Mouse (Mus musculus): ENCODE results near the gene Stk26. TPM values are rescaled to one million over a fixed set of nuclear protein-coding genes. Genes with fewer than 3 reads are reported as not detected.

Stk26 gene
- polyA plus RNA-seq, 1 experiment from 2014 or later, result 0.90 TPM

DNA sequence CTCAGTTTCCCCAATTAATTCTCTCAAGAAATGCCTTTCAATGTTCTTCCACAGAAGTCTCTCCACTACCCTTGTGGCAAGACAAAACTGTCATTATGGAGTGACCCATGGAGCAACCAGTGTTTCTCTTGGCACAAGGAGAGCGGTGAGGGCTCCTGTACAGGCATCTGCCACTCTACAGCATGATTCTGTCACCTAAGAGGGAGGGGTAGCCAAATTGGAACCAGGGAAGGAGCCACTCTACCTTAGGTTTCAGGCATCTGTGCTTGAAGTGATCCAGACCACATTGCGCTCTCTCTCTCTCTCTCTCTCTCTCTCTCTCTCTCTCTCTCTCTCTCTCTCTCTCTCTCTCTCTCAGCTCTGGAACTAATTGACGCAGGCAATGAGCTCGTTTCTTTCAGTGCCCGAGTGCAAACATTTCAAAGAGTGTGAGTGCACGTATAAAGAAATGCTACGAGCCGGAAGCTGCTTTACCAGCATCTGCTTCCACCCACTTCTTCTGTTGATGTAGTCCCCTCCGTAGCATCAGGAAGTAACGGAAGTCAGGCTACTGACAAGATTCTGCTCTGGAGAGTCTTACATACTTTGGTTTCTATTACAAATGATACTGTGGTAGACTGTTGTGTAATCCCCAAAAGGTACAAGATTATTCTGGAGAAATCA lies 4.7 kb upstream of the Stk26 start:
- Histone ChIP-seq H3K27ac (ENCODE audit: low read length) (no peak overlapping the region), H3K9me3 (replicated peaks; ENCODE audit: control insufficient read depth, low read length, poor library complexity, severe bottlenecking) (no peaks in the 10 kb centered on the region), H3K9ac (ENCODE audit: low read depth, low read length) (no peak overlapping the region), H3K4me1 (ENCODE audit: control insufficient read depth, insufficient read depth, low read length) (no peaks in the 10 kb centered on the region), H3K36me3 (ENCODE audit: control insufficient read depth, insufficient read depth, low read length) (no peaks in the 10 kb centered on the region), H3K27me3 (ENCODE audit: control insufficient read depth, insufficient read depth, low read depth, low read length) (no peaks in the 10 kb centered on the region; the same call in 1 of the 2 replicates), H3K4me3 (ENCODE audit: low read depth, low read length) (no peak overlapping the region), H3K4me2 (ENCODE audit: low read length) (no peak overlapping the region)
- ATAC-seq, result no peak
- WGBS, result 68% methylated on average over 10 of the region's 10 CpGs

DNA sequence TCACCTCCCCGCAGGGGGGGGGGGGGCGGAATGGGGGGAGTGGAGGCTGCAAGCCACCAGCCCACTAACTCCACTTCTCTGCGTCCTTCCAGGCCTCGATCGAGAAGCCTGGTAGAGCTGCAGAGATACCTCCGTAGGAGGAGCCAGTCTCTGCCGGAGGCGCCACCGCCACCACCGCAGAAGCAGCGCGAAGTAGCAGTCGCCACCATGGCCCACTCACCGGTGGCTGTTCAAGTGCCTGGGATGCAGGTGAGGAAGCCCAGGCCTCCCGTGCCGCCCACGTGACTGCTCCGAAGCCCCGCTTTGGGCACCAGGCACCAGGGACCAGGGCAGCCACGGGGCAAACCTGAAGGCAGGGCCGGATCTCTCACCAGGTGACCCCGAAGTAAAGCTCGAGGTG lies 740 bp downstream of the Stk26 start:
- 13% methylated on average over 22 of the region's 23 CpGs for whole genome bisulfite sequencing
- Histone ChIP-seq H3K9ac (ENCODE audit: low read depth, low read length) (peak overlapping the region; percentile 48; the same call in 1 of the 2 replicates), H3K36me3 (ENCODE audit: control insufficient read depth, insufficient read depth, low read length) (no peaks in the 10 kb centered on the region), H3K27me3 (ENCODE audit: control insufficient read depth, insufficient read depth, low read depth, low read length) (no peaks in the 10 kb centered on the region; the same call in 1 of the 2 replicates), H3K9me3 (replicated peaks; ENCODE audit: control insufficient read depth, low read length, poor library complexity, severe bottlenecking) (no peaks in the 10 kb centered on the region), H3K4me3 (ENCODE audit: low read depth, low read length) (peak overlapping the region; percentile 51), H3K27ac (ENCODE audit: low read length) (no peak overlapping the region), H3K4me1 (ENCODE audit: control insufficient read depth, insufficient read depth, low read length) (no peaks in the 10 kb centered on the region), H3K4me2 (ENCODE audit: low read length) (peak overlapping the region; percentile 89)
- peak; percentile 78 for ATAC-seq

GRCm38 (mm10) chrX:50842046-50842445 lies 1.2 kb downstream of the Stk26 start:
- WGBS, result 45% methylated on average over 8 of the region's 9 CpGs
- no peaks in the 10 kb centered on the region; the same call in 1 of the 2 replicates for H3K27me3 ChIP-seq (ENCODE audit: control insufficient read depth, insufficient read depth, low read depth, low read length)
- ATAC-seq, result peak; percentile 45; the same call in 1 of the 2 replicates
- H3K4me3 ChIP-seq (ENCODE audit: low read depth, low read length), result peak overlapping the region; percentile 51
- no peaks in the 10 kb centered on the region for H3K36me3 ChIP-seq (ENCODE audit: control insufficient read depth, insufficient read depth, low read length)
- H3K4me2 ChIP-seq (ENCODE audit: low read length), result peak overlapping the region; percentile 89
- H3K4me1 ChIP-seq (ENCODE audit: control insufficient read depth, insufficient read depth, low read length), result no peaks in the 10 kb centered on the region
- no peak overlapping the region for H3K27ac ChIP-seq (ENCODE audit: low read length)
- H3K9ac ChIP-seq (ENCODE audit: low read depth, low read length), result no peak overlapping the region
- no peaks in the 10 kb centered on the region for H3K9me3 ChIP-seq (replicated peaks; ENCODE audit: control insufficient read depth, low read length, poor library complexity, severe bottlenecking)

GRCm38 (mm10) chrX:50850428-50851184 lies 9.8 kb downstream of the Stk26 start:
- WGBS, result 85% methylated on average over 6 of the region's 6 CpGs
- Histone ChIP-seq H3K4me1 (ENCODE audit: control insufficient read depth, insufficient read depth, low read length) (no peaks in the 10 kb centered on the region), H3K36me3 (ENCODE audit: control insufficient read depth, insufficient read depth, low read length) (no peaks in the 10 kb centered on the region), H3K9me3 (replicated peaks; ENCODE audit: control insufficient read depth, low read length, poor library complexity, severe bottlenecking) (no peaks in the 10 kb centered on the region), H3K27me3 (ENCODE audit: control insufficient read depth, insufficient read depth, low read depth, low read length) (no peaks in the 10 kb centered on the region), H3K27ac (ENCODE audit: low read length) (no peak overlapping the region), H3K4me2 (ENCODE audit: low read length) (no peak overlapping the region), H3K4me3 (ENCODE audit: low read depth, low read length) (no peak overlapping the region), H3K9ac (ENCODE audit: low read depth, low read length) (no peak overlapping the region)
- ATAC-seq, result no peak

GRCm38 (mm10) chrX:50863771-50864170 lies 22.9 kb downstream of the Stk26 start:
- ATAC-seq, result no peak
- no peak overlapping the region for H3K4me2 ChIP-seq (ENCODE audit: low read length)
- H3K9me3 ChIP-seq (replicated peaks; ENCODE audit: control insufficient read depth, low read length, poor library complexity, severe bottlenecking), result no peaks in the 10 kb centered on the region
- H3K36me3 ChIP-seq (ENCODE audit: control insufficient read depth, insufficient read depth, low read length), result no peaks in the 10 kb centered on the region
- H3K4me3 ChIP-seq (ENCODE audit: low read depth, low read length), result no peak overlapping the region
- no peak overlapping the region for H3K27ac ChIP-seq (ENCODE audit: low read length)
- 83% methylated on average over 2 of the region's 2 CpGs for WGBS
- no peak overlapping the region for H3K9ac ChIP-seq (ENCODE audit: low read depth, low read length)
- no peaks in the 10 kb centered on the region for H3K4me1 ChIP-seq (ENCODE audit: control insufficient read depth, insufficient read depth, low read length)
- H3K27me3 ChIP-seq (ENCODE audit: control insufficient read depth, insufficient read depth, low read depth, low read length), result no peaks in the 10 kb centered on the region

DNA sequence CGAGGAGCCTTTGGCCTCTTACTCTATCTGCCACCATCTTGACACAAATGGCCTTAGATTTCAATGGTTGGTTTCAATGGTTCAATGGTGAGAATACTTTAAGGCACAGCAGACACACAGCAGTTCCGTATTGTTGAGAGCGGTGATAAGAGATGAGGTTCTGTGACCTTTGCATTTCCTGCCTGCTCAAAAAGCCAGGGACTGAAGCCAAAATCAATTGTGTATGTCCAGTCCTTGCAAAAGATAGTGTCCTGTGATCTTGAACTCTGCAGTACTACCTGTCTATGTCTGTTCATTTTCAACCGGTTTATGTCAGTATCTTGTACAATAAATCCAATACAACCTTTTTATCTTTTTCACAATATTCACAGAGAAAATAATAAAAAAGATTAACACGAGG lies 23.9 kb downstream of the Stk26 start:
- no peak overlapping the region for H3K9ac ChIP-seq (ENCODE audit: low read depth, low read length)
- no peak overlapping the region for H3K4me2 ChIP-seq (ENCODE audit: low read length)
- no peaks in the 10 kb centered on the region for H3K27me3 ChIP-seq (ENCODE audit: control insufficient read depth, insufficient read depth, low read depth, low read length)
- ATAC-seq, result no peak
- H3K4me3 ChIP-seq (ENCODE audit: low read depth, low read length), result no peak overlapping the region
- H3K9me3 ChIP-seq (replicated peaks; ENCODE audit: control insufficient read depth, low read length, poor library complexity, severe bottlenecking), result no peaks in the 10 kb centered on the region
- no peaks in the 10 kb centered on the region for H3K36me3 ChIP-seq (ENCODE audit: control insufficient read depth, insufficient read depth, low read length)
- H3K27ac ChIP-seq (ENCODE audit: low read length), result no peak overlapping the region
- H3K4me1 ChIP-seq (ENCODE audit: control insufficient read depth, insufficient read depth, low read length), result no peaks in the 10 kb centered on the region
- 76% methylated on average over 5 of the region's 5 CpGs for WGBS

DNA sequence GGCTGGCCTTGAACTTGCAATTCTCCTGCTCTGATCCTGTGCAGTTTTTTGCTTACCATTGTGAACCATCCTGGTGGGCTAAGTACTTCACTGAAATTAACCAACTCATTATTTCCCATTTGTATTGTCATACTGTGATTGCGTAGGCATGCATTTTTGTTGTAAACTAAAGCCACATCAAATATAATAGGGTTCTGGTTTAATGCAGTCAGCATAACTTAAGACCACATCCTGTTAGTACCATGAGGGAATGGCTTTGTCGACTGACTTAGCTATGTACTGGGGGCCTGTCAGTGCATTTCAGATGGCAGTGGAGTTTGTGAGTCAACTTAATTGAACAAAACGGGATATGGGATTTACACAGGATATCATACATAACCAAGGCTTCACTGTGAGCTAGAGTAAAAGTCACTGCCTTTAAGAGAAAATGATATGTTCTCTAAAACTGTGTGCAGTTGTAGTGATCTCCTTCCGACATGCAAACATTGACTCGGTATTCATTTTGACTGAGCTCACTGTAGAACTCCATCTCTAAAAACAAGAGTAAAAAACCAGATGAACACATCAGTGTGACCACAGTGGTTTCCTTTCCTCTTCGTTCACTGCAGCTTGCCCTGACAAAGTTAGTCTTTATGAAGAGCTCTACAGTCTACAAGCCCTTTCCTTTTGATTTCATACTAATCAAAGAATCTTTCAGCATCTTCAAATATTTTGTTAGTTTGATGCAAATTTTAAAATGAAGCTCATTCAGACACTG lies 33.6 kb downstream of the Stk26 start:
- Histone ChIP-seq H3K36me3 (ENCODE audit: control insufficient read depth, insufficient read depth, low read length) (no peaks in the 10 kb centered on the region), H3K4me2 (ENCODE audit: low read length) (no peak overlapping the region), H3K4me3 (ENCODE audit: low read depth, low read length) (no peak overlapping the region), H3K4me1 (ENCODE audit: control insufficient read depth, insufficient read depth, low read length) (no peaks in the 10 kb centered on the region), H3K9ac (ENCODE audit: low read depth, low read length) (no peak overlapping the region), H3K9me3 (replicated peaks; ENCODE audit: control insufficient read depth, low read length, poor library complexity, severe bottlenecking) (no peaks in the 10 kb centered on the region), H3K27me3 (ENCODE audit: control insufficient read depth, insufficient read depth, low read depth, low read length) (no peaks in the 10 kb centered on the region), H3K27ac (ENCODE audit: low read length) (no peak overlapping the region)
- WGBS, result 84% methylated on average over 6 of the region's 6 CpGs
- ATAC-seq, result no peak

- no peak overlapping the region for H3K9ac ChIP-seq (ENCODE audit: low read depth, low read length)
- H3K9me3 ChIP-seq (replicated peaks; ENCODE audit: control insufficient read depth, low read length, poor library complexity, severe bottlenecking), result no peaks in the 10 kb centered on the region
- no peak overlapping the region for H3K27ac ChIP-seq (ENCODE audit: low read length)
- no peak overlapping the region for H3K4me3 ChIP-seq (ENCODE audit: low read depth, low read length)
- WGBS, result 86% methylated on average over 2 of the region's 2 CpGs
- no peak for ATAC-seq
- H3K4me1 ChIP-seq (ENCODE audit: control insufficient read depth, insufficient read depth, low read length), result no peaks in the 10 kb centered on the region
- no peaks in the 10 kb centered on the region for H3K27me3 ChIP-seq (ENCODE audit: control insufficient read depth, insufficient read depth, low read depth, low read length)
- no peak overlapping the region for H3K4me2 ChIP-seq (ENCODE audit: low read length)
- H3K36me3 ChIP-seq (ENCODE audit: control insufficient read depth, insufficient read depth, low read length), result no peaks in the 10 kb centered on the region
Measured at GRCm38 (mm10) chrX:50887999-50888398, 47.2 kb downstream of the Stk26 start.

DNA sequence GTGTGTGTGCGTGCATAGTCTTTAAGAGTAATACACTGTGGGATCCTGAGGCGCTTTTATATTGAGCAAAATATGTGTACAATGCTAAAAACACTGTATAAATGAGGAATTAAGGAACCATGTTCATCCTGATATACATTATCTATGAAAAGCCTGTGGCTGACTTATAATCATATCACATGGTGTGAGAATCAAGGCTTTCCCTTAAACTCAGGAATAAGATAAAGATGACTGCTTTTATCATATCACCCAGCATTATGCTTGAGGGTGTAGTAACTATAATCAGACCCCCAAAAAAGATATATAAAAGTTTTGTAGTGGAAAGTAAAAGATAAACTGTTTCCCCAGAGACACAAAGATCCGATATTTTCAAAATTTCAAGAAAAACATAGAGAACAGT lies 62.6 kb downstream of the Stk26 start:
- H3K9me3 ChIP-seq (replicated peaks; ENCODE audit: control insufficient read depth, low read length, poor library complexity, severe bottlenecking), result no peaks in the 10 kb centered on the region
- no peak overlapping the region for H3K27ac ChIP-seq (ENCODE audit: low read length)
- H3K27me3 ChIP-seq (ENCODE audit: control insufficient read depth, insufficient read depth, low read depth, low read length), result no peaks in the 10 kb centered on the region
- H3K4me3 ChIP-seq (ENCODE audit: low read depth, low read length), result no peak overlapping the region
- H3K9ac ChIP-seq (ENCODE audit: low read depth, low read length), result no peak overlapping the region
- no peaks in the 10 kb centered on the region for H3K36me3 ChIP-seq (ENCODE audit: control insufficient read depth, insufficient read depth, low read length)
- ATAC-seq, result no peak
- WGBS, result 87% methylated on average over 3 of the region's 3 CpGs
- H3K4me1 ChIP-seq (ENCODE audit: control insufficient read depth, insufficient read depth, low read length), result no peaks in the 10 kb centered on the region
- no peak overlapping the region for H3K4me2 ChIP-seq (ENCODE audit: low read length)
